11 mouse cellular contexts compared by ENCODE assay signal in the genomic region with DNA sequence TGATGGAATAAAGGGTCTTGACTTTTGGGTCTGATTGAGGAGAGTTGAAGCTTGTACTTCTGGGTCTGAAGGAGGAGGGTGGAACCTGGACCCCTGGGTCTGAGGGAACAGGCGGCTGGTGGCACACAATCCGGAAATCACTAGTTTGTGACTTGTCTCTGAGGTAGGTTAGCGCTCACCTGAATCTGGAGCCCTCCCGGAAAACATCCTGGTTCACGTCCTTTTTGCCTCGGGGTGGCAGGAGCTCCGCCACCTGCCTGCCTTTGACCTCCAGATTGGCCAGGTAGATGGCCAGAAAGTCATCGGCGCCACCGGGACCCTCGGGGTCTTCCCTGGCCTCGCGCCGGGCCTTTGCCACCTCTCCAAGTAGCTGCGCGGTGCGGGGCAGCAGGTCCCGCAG. TPM values are rescaled to one million over a fixed set of nuclear protein-coding genes. Genes with fewer than 3 reads are reported as not detected.
DNase-seq lines count a peak whose midpoint lies in the region; ATAC-seq lines count a peak whose summit lies in the region.
"Had no signal": no experiment of that assay in that cellular context is flagged by ENCODE, and none has a peak within 500 bp of the region (broad histone marks: within the 10 kb centered on the region; RNA-seq: fewer than 3 reads in every experiment).

No protein-coding gene starts in this region.

- H3K4me2 ChIP-seq in heart, embryonic 13.5 days = peak overlapping the region; percentile 56
- H3K4me2 ChIP-seq in midbrain, embryonic 12.5 days (replicated peaks) = no peak overlapping the region
- H3K4me2 ChIP-seq in stomach, embryonic 16.5 days (ENCODE audit: low read depth, low read length) = peak overlapping the region; percentile 59

- DNase-seq in heart, adult 9 months (ENCODE audit: low spot score in 2 of 2) = no peak
- DNase-seq in midbrain, embryonic 10.5 days (ENCODE audit: low spot score) = no peak
- DNase-seq in kidney, postnatal 10 days = peak; percentile 39
- no peak for DNase-seq in cerebellum, adult 8-10 months
- no peak for DNase-seq in frontal cortex, postnatal 10 days (ENCODE audit: low spot score in 2 of 2)
- DNase-seq: thymus, adult 18-20 months had no signal

- no peaks in the 10 kb centered on the region for H3K9me3 ChIP-seq in heart, embryonic 13.5 days
- H3K9me3 ChIP-seq in midbrain, embryonic 12.5 days = no peaks in the 10 kb centered on the region
- no peaks in the 10 kb centered on the region for H3K9me3 ChIP-seq in midbrain, embryonic 10.5 days (replicated peaks)
- H3K9me3 ChIP-seq in stomach, embryonic 16.5 days (replicated peaks; ENCODE audit: control insufficient read depth, low read length) = no peaks in the 10 kb centered on the region

- H3K9ac ChIP-seq in heart, embryonic 13.5 days = peak overlapping the region; percentile 67
- H3K9ac ChIP-seq in midbrain, embryonic 12.5 days (replicated peaks) = no peak overlapping the region
- peak overlapping the region; percentile 76 for H3K9ac ChIP-seq in stomach, embryonic 16.5 days (ENCODE audit: low read length)

- peak overlapping the region; percentile 33; the same call in 1 of the 2 replicates for H3K4me3 ChIP-seq in heart, embryonic 13.5 days
- H3K4me3 ChIP-seq in midbrain, embryonic 12.5 days = 0 out of 2 replicates have a peak overlapping the region, but pooled peaks have one; percentile 3
- no peak overlapping the region for H3K4me3 ChIP-seq in midbrain, embryonic 10.5 days
- peak overlapping the region; percentile 53 for H3K4me3 ChIP-seq in stomach, embryonic 16.5 days (replicated peaks; ENCODE audit: low read length)
- H3K4me3 ChIP-seq: myocyte had no signal

- H3K27me3 ChIP-seq in heart, embryonic 13.5 days (replicated peaks) = peaks cover 47% of the 10 kb centered on the region
- H3K27me3 ChIP-seq in midbrain, embryonic 12.5 days = peaks cover 38% of the 10 kb centered on the region
- peaks cover 33% of the 10 kb centered on the region for H3K27me3 ChIP-seq in midbrain, embryonic 10.5 days (ENCODE audit: low read depth, poor library complexity, severe bottlenecking)
- H3K27me3 ChIP-seq in stomach, embryonic 16.5 days (ENCODE audit: control insufficient read depth, insufficient read depth, low read length) = no peaks in the 10 kb centered on the region

- peaks cover 10% of the 10 kb centered on the region for H3K4me1 ChIP-seq in heart, embryonic 13.5 days
- H3K4me1 ChIP-seq in midbrain, embryonic 12.5 days = no peaks in the 10 kb centered on the region
- peaks cover 5% of the 10 kb centered on the region for H3K4me1 ChIP-seq in midbrain, embryonic 10.5 days
- peaks cover 3% of the 10 kb centered on the region for H3K4me1 ChIP-seq in stomach, embryonic 16.5 days (ENCODE audit: control insufficient read depth, insufficient read depth, low read length)

- ATAC-seq in heart, embryonic 13.5 days (ENCODE audit: extremely low read depth, insufficient number of reproducible peaks, low FRiP score, low TSS enrichment) = no peak
- no peak for ATAC-seq in midbrain, embryonic 12.5 days (ENCODE audit: low FRiP score, low read depth)
- no peak for ATAC-seq in stomach, embryonic 16.5 days (ENCODE audit: insufficient read depth, low FRiP score)

- no peaks in the 10 kb centered on the region for H3K36me3 ChIP-seq in heart, embryonic 13.5 days
- H3K36me3 ChIP-seq in midbrain, embryonic 12.5 days = no peaks in the 10 kb centered on the region
- no peaks in the 10 kb centered on the region for H3K36me3 ChIP-seq in midbrain, embryonic 10.5 days
- H3K36me3 ChIP-seq in stomach, embryonic 16.5 days (ENCODE audit: control insufficient read depth, insufficient read depth, low read length) = no peaks in the 10 kb centered on the region

- no peak overlapping the region for H3K27ac ChIP-seq in heart, embryonic 13.5 days (replicated peaks)
- H3K27ac ChIP-seq in midbrain, embryonic 12.5 days (replicated peaks) = no peak overlapping the region
- H3K27ac ChIP-seq in midbrain, embryonic 10.5 days (replicated peaks) = no peak overlapping the region
- peak overlapping the region; percentile 95 for H3K27ac ChIP-seq in stomach, embryonic 16.5 days (ENCODE audit: low read length)

- 13% methylated on average over 18 of the region's 18 CpGs for WGBS in heart, embryonic 13.5 days
- WGBS in midbrain, embryonic 12.5 days = 13% methylated on average over 18 of the region's 18 CpGs
- WGBS in midbrain, embryonic 10.5 days = 9% methylated on average over 18 of the region's 18 CpGs
- WGBS in stomach, embryonic 16.5 days = 12% methylated on average over 18 of the region's 18 CpGs

RNA-seq across cellular contexts. Expression of a gene that starts 0.4 kb away (rescaled TPM):
- polyA plus RNA-seq in heart, embryonic 13.5 days (2015; fragmentation: Nextera tagmentation; extraction: Ambion mirVana) = 0.59 and 0.68 TPM in 2 replicates
- polyA plus RNA-seq in midbrain, embryonic 12.5 days (2016; fragmentation: Nextera tagmentation; extraction: Ambion mirVana) = 0.27 and 0.36 TPM in 2 replicates
- 0.62 and 0.70 TPM in 2 replicates for polyA plus RNA-seq in midbrain, embryonic 10.5 days (2016; fragmentation: Nextera tagmentation; extraction: Ambion mirVana)
- polyA plus RNA-seq in stomach, embryonic 16.5 days (2015; fragmentation: Nextera tagmentation; extraction: Ambion mirVana) = 31.2 and 32.9 TPM in 2 replicates
- polyA plus RNA-seq: activated CD4-positive, CD25-positive, alpha-beta regulatory T cell, adult 4 months had no signal

RNA-seq across cellular contexts. Expression of a gene that starts 25.4 kb away (rescaled TPM):
- polyA plus RNA-seq in heart, embryonic 13.5 days (2015; fragmentation: Nextera tagmentation; extraction: Ambion mirVana) = 223 and 250 TPM in 2 replicates
- polyA plus RNA-seq in midbrain, embryonic 12.5 days (2016; fragmentation: Nextera tagmentation; extraction: Ambion mirVana) = 10.7 and 14.1 TPM in 2 replicates
- 25.3 and 32.2 TPM in 2 replicates for polyA plus RNA-seq in midbrain, embryonic 10.5 days (2016; fragmentation: Nextera tagmentation; extraction: Ambion mirVana)
- 118 and 122 TPM in 2 replicates for polyA plus RNA-seq in stomach, embryonic 16.5 days (2015; fragmentation: Nextera tagmentation; extraction: Ambion mirVana)

RNA-seq across cellular contexts. Expression of a gene that starts 26.3 kb away (rescaled TPM):
- 1.5 and 1.9 TPM in 2 replicates for polyA plus RNA-seq in heart, embryonic 13.5 days (2015; fragmentation: Nextera tagmentation; extraction: Ambion mirVana)
- 0.52 and 0.64 TPM in 2 replicates for polyA plus RNA-seq in midbrain, embryonic 12.5 days (2016; fragmentation: Nextera tagmentation; extraction: Ambion mirVana)
- 1.1 and 1.8 TPM in 2 replicates for polyA plus RNA-seq in midbrain, embryonic 10.5 days (2016; fragmentation: Nextera tagmentation; extraction: Ambion mirVana)
- 9.2 TPM in 2 replicates for polyA plus RNA-seq in stomach, embryonic 16.5 days (2015; fragmentation: Nextera tagmentation; extraction: Ambion mirVana)

RNA-seq across cellular contexts. Expression of a gene that starts 46.0 kb away (rescaled TPM):
- polyA plus RNA-seq in heart, embryonic 13.5 days (2015; fragmentation: Nextera tagmentation; extraction: Ambion mirVana) = 89.3 and 89.4 TPM in 2 replicates
- 46.7 and 53.3 TPM in 2 replicates for polyA plus RNA-seq in midbrain, embryonic 12.5 days (2016; fragmentation: Nextera tagmentation; extraction: Ambion mirVana)
- polyA plus RNA-seq in midbrain, embryonic 10.5 days (2016; fragmentation: Nextera tagmentation; extraction: Ambion mirVana) = 76.4 and 88.7 TPM in 2 replicates
- 98.6 and 104 TPM in 2 replicates for polyA plus RNA-seq in stomach, embryonic 16.5 days (2015; fragmentation: Nextera tagmentation; extraction: Ambion mirVana)

RNA-seq across cellular contexts. Expression of a gene that starts 55.5 kb away (rescaled TPM):
- not detected in 2 replicates for polyA plus RNA-seq in heart, embryonic 13.5 days (2015; fragmentation: Nextera tagmentation; extraction: Ambion mirVana)
- polyA plus RNA-seq in midbrain, embryonic 12.5 days (2016; fragmentation: Nextera tagmentation; extraction: Ambion mirVana) = 0.63 and 1.4 TPM in 2 replicates
- polyA plus RNA-seq in midbrain, embryonic 10.5 days (2016; fragmentation: Nextera tagmentation; extraction: Ambion mirVana) = 0.14 TPM in 1 of 2 replicates, not detected in the other
- 0.31 and 0.36 TPM in 2 replicates for polyA plus RNA-seq in stomach, embryonic 16.5 days (2015; fragmentation: Nextera tagmentation; extraction: Ambion mirVana)
- polyA plus RNA-seq: activated CD4-positive, CD25-positive, alpha-beta regulatory T cell, adult 4 months had no signal

Comparison
In these comparisons a context has a peak if more than half of its experiments do, and no peak if none do; other contexts are left out.
1. RNA of a gene that starts 0.4 kb away (polyA plus RNA-seq): 31.2 to 32.9 TPM in stomach, embryonic 16.5 days; 0.62 to 0.70 TPM in midbrain, embryonic 10.5 days, 0.59 to 0.68 TPM in heart, embryonic 13.5 days and 0.27 to 0.36 TPM in midbrain, embryonic 12.5 days; every median in the first group is over 10 times any median in the second.